Mouse (Mus musculus): Measurements from ENCODE around the gene Pnck. TPM values are rescaled to one million over a fixed set of nuclear protein-coding genes. Genes with fewer than 3 reads are reported as not detected.

Gene Pnck
- polyA plus RNA-seq, 1 experiment from 2014 or later, result 91.5 TPM

- Histone ChIP-seq H3K4me2 (replicated peaks) (no peak overlapping the region), H3K9ac (replicated peaks) (no peak overlapping the region)
- ATAC-seq, result peak; percentile 67
Measured at GRCm38 (mm10) chrX:73672031-73672431, 12.1 kb upstream of the Pnck start.

GRCm38 (mm10) chrX:73663143-73663542 lies 3.2 kb upstream of the Pnck start:
- no peaks in the 10 kb centered on the region for H3K27me3 ChIP-seq
- H3K4me1 ChIP-seq (replicated peaks), result peaks cover 9% of the 10 kb centered on the region
- no peak overlapping the region for H3K4me3 ChIP-seq (replicated peaks)
- ATAC-seq, result no peak
- no peaks in the 10 kb centered on the region for H3K9me3 ChIP-seq
- H3K9ac ChIP-seq (replicated peaks), result no peak overlapping the region
- H3K27ac ChIP-seq, result no peak overlapping the region
- H3K4me2 ChIP-seq (replicated peaks), result no peak overlapping the region
- no peaks in the 10 kb centered on the region for H3K36me3 ChIP-seq

More at GRCm38 (mm10) chrX:73672031-73672431, 12.1 kb upstream of the Pnck start:
- Histone ChIP-seq H3K4me1 (replicated peaks) (peaks cover 18% of the 10 kb centered on the region), H3K36me3 (peaks cover 5% of the 10 kb centered on the region), H3K4me3 (replicated peaks) (no peak overlapping the region), H3K27ac (no peak overlapping the region), H3K9me3 (no peaks in the 10 kb centered on the region), H3K27me3 (no peaks in the 10 kb centered on the region)
- WGBS, result 60% methylated on average over 4 of the region's 4 CpGs

- Histone ChIP-seq H3K4me1 (replicated peaks) (peaks cover 11% of the 10 kb centered on the region), H3K9me3 (no peaks in the 10 kb centered on the region), H3K27me3 (no peaks in the 10 kb centered on the region), H3K27ac (peak overlapping the region; percentile 70; the same call in 1 of the 2 replicates), H3K4me2 (replicated peaks) (peak overlapping the region; percentile 66), H3K9ac (replicated peaks) (peak overlapping the region; percentile 66), H3K4me3 (replicated peaks) (peak overlapping the region; percentile 50), H3K36me3 (no peaks in the 10 kb centered on the region)
- no peak; the same call in 1 of the 2 replicates for ATAC-seq
- WGBS, result 48% methylated on average over 3 of the region's 3 CpGs
Measured at GRCm38 (mm10) chrX:73660284-73660665, 358 bp upstream of the Pnck start.

GRCm38 (mm10) chrX:73658936-73659574 lies 862 bp downstream of the Pnck start:
- WGBS, result 59% methylated on average over 13 of the region's 13 CpGs

GRCm38 (mm10) chrX:73658391-73658790 lies 1.5 kb downstream of the Pnck start:
- Histone ChIP-seq H3K4me1 (replicated peaks) (peaks cover 11% of the 10 kb centered on the region), H3K4me3 (replicated peaks) (peak overlapping the region; percentile 50)
- ATAC-seq, result no peak

More at GRCm38 (mm10) chrX:73658936-73659574, 862 bp downstream of the Pnck start:
- peak overlapping the region; percentile 70 for H3K27ac ChIP-seq
- peak overlapping the region; percentile 66 for H3K4me2 ChIP-seq (replicated peaks)
- peak; percentile 46 for ATAC-seq
- H3K9me3 ChIP-seq, result no peaks in the 10 kb centered on the region
- H3K9ac ChIP-seq (replicated peaks), result peak overlapping the region; percentile 66
- peak overlapping the region; percentile 50 for H3K4me3 ChIP-seq (replicated peaks)
- no peaks in the 10 kb centered on the region for H3K27me3 ChIP-seq
- peaks cover 11% of the 10 kb centered on the region for H3K4me1 ChIP-seq (replicated peaks)
- no peaks in the 10 kb centered on the region for H3K36me3 ChIP-seq

GRCm38 (mm10) chrX:73655529-73655928 lies 4.4 kb downstream of the Pnck start:
- WGBS, result 79% methylated on average over 3 of the region's 3 CpGs
- ATAC-seq, result no peak
- Histone ChIP-seq H3K9me3 (no peaks in the 10 kb centered on the region), H3K27ac (no peak overlapping the region), H3K9ac (replicated peaks) (no peak overlapping the region), H3K36me3 (no peaks in the 10 kb centered on the region), H3K4me1 (replicated peaks) (peaks cover 11% of the 10 kb centered on the region), H3K4me3 (replicated peaks) (no peak overlapping the region), H3K27me3 (no peaks in the 10 kb centered on the region), H3K4me2 (replicated peaks) (no peak overlapping the region)

More at GRCm38 (mm10) chrX:73658391-73658790, 1.5 kb downstream of the Pnck start:
- no peak overlapping the region for H3K27ac ChIP-seq
- WGBS, result 55% methylated on average over 7 of the region's 7 CpGs
- H3K4me2 ChIP-seq (replicated peaks), result peak overlapping the region; percentile 66
- no peaks in the 10 kb centered on the region for H3K9me3 ChIP-seq
- no peaks in the 10 kb centered on the region for H3K27me3 ChIP-seq
- H3K9ac ChIP-seq (replicated peaks), result no peak overlapping the region
- no peaks in the 10 kb centered on the region for H3K36me3 ChIP-seq

- Histone ChIP-seq H3K9me3 (no peaks in the 10 kb centered on the region), H3K9ac (replicated peaks) (no peak overlapping the region), H3K4me1 (replicated peaks) (peaks cover 11% of the 10 kb centered on the region), H3K27me3 (no peaks in the 10 kb centered on the region), H3K4me3 (replicated peaks) (no peak overlapping the region), H3K27ac (no peak overlapping the region), H3K36me3 (no peaks in the 10 kb centered on the region), H3K4me2 (replicated peaks) (no peak overlapping the region)
- 13% methylated on average over 6 of the region's 6 CpGs for WGBS
- peak; percentile 43; the same call in 1 of the 2 replicates for ATAC-seq
Measured at GRCm38 (mm10) chrX:73654177-73654576, 5.7 kb downstream of the Pnck start.

- Histone ChIP-seq H3K9ac (replicated peaks) (no peak overlapping the region), H3K36me3 (no peaks in the 10 kb centered on the region), H3K27ac (no peak overlapping the region), H3K4me3 (replicated peaks) (no peak overlapping the region), H3K4me1 (replicated peaks) (peaks cover 4% of the 10 kb centered on the region), H3K27me3 (no peaks in the 10 kb centered on the region), H3K4me2 (replicated peaks) (no peak overlapping the region), H3K9me3 (no peaks in the 10 kb centered on the region)
- no peak for ATAC-seq
- WGBS, result 82% methylated on average over 6 of the region's 6 CpGs
Measured at GRCm38 (mm10) chrX:73653392-73653791, 6.5 kb downstream of the Pnck start.

GRCm38 (mm10) chrX:73650869-73651268 lies 9.0 kb downstream of the Pnck start:
- ATAC-seq, result no peak
- Histone ChIP-seq H3K4me3 (replicated peaks) (no peak overlapping the region), H3K27me3 (no peaks in the 10 kb centered on the region), H3K4me1 (replicated peaks) (no peaks in the 10 kb centered on the region), H3K4me2 (replicated peaks) (no peak overlapping the region), H3K27ac (no peak overlapping the region), H3K36me3 (no peaks in the 10 kb centered on the region), H3K9ac (replicated peaks) (no peak overlapping the region), H3K9me3 (no peaks in the 10 kb centered on the region)
- 82% methylated on average over 3 of the region's 3 CpGs for WGBS

GRCm38 (mm10) chrX:73645121-73645520 lies 14.8 kb downstream of the Pnck start:
- H3K27me3 ChIP-seq, result peaks cover 13% of the 10 kb centered on the region
- no peak overlapping the region for H3K4me2 ChIP-seq (replicated peaks)
- 0 out of 2 replicates have a peak, but pooled peaks cover 1% of the 10 kb centered on the region for H3K4me1 ChIP-seq (replicated peaks)
- 30% methylated on average over 4 of the region's 4 CpGs for WGBS
- no peak overlapping the region for H3K4me3 ChIP-seq (replicated peaks)
- H3K9ac ChIP-seq (replicated peaks), result no peak overlapping the region
- H3K27ac ChIP-seq, result no peak overlapping the region
- no peaks in the 10 kb centered on the region for H3K36me3 ChIP-seq
- no peak for ATAC-seq
- H3K9me3 ChIP-seq, result no peaks in the 10 kb centered on the region

- Histone ChIP-seq H3K9me3 (no peaks in the 10 kb centered on the region), H3K27me3 (peaks cover 60% of the 10 kb centered on the region), H3K4me3 (replicated peaks) (peak overlapping the region; percentile 30), H3K4me2 (replicated peaks) (peak overlapping the region; percentile 55), H3K36me3 (no peaks in the 10 kb centered on the region), H3K27ac (no peak overlapping the region), H3K4me1 (replicated peaks) (peaks cover 18% of the 10 kb centered on the region), H3K9ac (replicated peaks) (no peak overlapping the region)
- 0 out of 2 replicates have a peak, but pooled peaks have one; percentile 19 for ATAC-seq
- WGBS, result 28% methylated on average over 41 of the region's 41 CpGs
Measured at GRCm38 (mm10) chrX:73639901-73640469, 19.9 kb downstream of the Pnck start.

- Histone ChIP-seq H3K27ac (no peak within 1 kb of the TSS), H3K36me3 (no peaks in the 10 kb centered on the region), H3K4me2 (replicated peaks) (peak within 1 kb of the TSS; percentile 55), H3K9ac (replicated peaks) (no peak within 1 kb of the TSS), H3K27me3 (peaks cover 67% of the 10 kb centered on the region), H3K4me1 (replicated peaks) (peaks cover 18% of the 10 kb centered on the region), H3K4me3 (replicated peaks) (peak within 1 kb of the TSS; percentile 30), H3K9me3 (no peaks in the 10 kb centered on the region)
- peak; percentile 80 for ATAC-seq
- WGBS, result 32% methylated on average over 27 of the region's 28 CpGs
Measured at GRCm38 (mm10) chrX:73639255-73639675, 20.7 kb downstream of the Pnck start, which contains the start of gene Dusp9. Gene Dusp9 (plus strand): TSS chrX:73639419.
